Mouse (Mus musculus) layer of hippocampus, postnatal 25 days (tissue): ENCODE data around the gene Zmynd11. TPM values are rescaled to one million over a fixed set of nuclear protein-coding genes. Genes with fewer than 3 reads are reported as not detected.

Experiments
- DNase-seq, 2 experiments: peaks; one replicate each; pipeline ENCODE4 v3.0.0; 2022; ENCODE audit warnings: mixed read lengths in 2 of 2, low spot score in 1 of 2; ENCODE audit errors: extremely low spot score in 1 of 2
- total RNA-seq, 2 experiments: library from RNA; stranded (reverse); gene quantifications; 2 replicates each; pipeline ENCODE4 v1.2.3; 2021

Zmynd11 gene
- total RNA-seq, 2 experiments from 2014 or later, result 243 to 281 TPM

- no peak for DNase-seq
Observed at GRCm38 (mm10) chr13:9663593-9663992, 101.5 kb downstream of the Zmynd11 start.

GRCm38 (mm10) chr13:9660711-9661110, 104.4 kb downstream of the Zmynd11 start:
- DNase-seq, result no peak

DNA sequence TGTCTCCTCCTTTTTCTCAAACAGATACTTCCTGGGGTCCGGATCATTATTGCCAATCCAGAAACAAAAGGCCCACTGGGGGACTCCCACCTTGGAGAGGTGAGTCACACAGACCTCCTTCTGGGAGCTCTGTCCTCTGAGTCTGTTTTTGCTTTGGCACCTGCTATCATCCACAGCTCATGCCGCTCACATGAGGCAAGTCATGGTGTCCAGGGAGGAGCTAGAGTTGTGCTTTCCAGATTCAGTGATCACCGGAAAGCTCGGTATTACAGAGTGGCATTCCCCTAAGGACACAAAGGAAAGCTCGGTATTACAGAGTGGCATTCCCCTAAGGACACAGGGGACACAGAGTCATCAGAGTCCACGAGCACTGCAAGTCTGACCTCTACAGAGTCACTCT, 108.5 kb downstream of the Zmynd11 start:
- DNase-seq, result no peak

GRCm38 (mm10) chr13:9653018-9653417, 112.1 kb downstream of the Zmynd11 start:
- no peak for DNase-seq

- DNase-seq, result no peak
Observed at GRCm38 (mm10) chr13:9650580-9650979, 114.5 kb downstream of the Zmynd11 start.

GRCm38 (mm10) chr13:9649894-9650293, 115.2 kb downstream of the Zmynd11 start:
- DNase-seq, result no peak

DNA sequence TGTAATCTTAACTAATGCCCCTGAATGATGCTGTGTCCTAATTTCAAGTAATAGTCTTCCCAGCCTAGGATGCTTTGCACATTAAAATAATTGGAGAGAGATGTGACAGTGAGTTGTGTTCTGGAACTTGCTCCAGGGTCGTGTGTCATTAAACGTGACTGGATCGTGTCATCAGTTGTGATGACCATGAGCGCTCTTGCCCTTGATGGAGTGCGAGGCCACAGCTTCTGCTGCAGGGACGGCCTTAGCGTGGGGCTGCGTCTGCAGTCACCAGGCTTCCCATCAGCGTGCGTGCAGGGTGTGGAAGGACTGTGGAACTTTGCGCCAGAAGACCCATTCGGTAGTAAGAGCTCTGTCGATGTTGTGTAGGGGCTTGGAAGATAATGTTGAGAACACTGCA, 116.4 kb downstream of the Zmynd11 start:
- DNase-seq, result no peak

DNA sequence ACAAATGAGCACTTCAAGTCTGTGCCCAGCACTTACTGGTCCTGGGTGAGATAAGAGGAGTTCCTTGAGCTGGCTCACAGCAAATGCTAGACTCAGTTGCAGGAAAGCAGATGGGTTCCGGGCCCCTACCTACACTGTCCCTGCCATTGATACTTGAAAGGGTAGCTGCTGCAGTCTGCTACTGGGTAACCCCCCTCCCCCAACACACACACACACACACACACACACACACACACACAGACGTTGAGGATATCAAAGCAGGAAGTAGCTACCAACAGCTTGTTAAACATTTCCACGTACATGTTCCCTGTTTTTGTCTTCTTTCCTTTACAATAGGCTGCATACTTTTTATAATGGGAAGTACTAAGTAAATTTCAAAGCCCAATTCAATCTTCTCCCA, 127.2 kb downstream of the Zmynd11 start:
- DNase-seq, result no peak

DNA sequence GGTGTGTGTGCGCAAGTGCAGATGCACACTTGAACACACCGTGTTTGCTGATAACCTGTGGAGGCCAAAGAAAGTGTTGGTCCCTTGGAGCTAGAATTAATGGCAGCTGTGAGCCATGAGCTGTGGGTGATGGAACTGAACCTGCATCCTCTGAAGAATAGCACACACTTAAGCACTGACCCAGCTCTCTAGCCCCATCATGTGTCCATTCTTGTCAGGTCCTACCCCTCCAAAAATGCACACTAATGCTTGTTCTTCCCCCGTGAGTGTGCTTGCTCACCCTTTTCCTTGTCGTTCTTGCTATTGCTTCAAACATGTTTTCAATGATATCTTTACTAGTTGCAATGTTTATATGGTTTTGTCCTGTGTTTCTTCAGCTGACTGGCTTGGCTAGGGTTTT, 128.6 kb downstream of the Zmynd11 start:
- no peak for DNase-seq

DNA sequence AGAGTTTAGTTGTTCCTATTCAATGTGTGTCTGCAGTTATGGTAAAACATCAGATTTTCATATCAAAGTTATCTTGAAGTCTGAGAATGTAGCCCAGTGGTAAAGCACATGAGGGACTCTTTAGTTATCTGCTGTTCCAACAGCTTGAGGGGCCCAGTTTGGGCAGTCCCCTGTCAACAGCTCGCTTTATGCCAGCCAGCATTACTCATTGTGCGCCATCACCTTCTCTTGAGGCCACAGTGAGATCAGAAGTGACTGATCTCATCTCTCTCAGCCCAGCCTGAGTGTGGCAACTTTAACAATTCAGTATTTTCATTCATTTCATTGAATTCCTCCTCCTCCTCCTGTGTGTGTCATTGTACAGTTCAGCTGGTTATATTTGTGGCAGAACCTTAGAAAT, 129.2 kb downstream of the Zmynd11 start:
- DNase-seq, result no peak
